Mouse (Mus musculus) heart, adult 9 months (tissue): ENCODE measurements around the gene Gabpb1.

Experiments used
- DNase-seq, 2 experiments: peaks; one replicate each; pipeline ENCODE4 v3.0.0; 2022; ENCODE audit warnings: low spot score in 2 of 2

The Gabpb1 gene

GRCm38 (mm10) chr2:126596347-126597072, 79.6 kb downstream of the Gabpb1 start:
- DNase-seq, result no peak

DNA sequence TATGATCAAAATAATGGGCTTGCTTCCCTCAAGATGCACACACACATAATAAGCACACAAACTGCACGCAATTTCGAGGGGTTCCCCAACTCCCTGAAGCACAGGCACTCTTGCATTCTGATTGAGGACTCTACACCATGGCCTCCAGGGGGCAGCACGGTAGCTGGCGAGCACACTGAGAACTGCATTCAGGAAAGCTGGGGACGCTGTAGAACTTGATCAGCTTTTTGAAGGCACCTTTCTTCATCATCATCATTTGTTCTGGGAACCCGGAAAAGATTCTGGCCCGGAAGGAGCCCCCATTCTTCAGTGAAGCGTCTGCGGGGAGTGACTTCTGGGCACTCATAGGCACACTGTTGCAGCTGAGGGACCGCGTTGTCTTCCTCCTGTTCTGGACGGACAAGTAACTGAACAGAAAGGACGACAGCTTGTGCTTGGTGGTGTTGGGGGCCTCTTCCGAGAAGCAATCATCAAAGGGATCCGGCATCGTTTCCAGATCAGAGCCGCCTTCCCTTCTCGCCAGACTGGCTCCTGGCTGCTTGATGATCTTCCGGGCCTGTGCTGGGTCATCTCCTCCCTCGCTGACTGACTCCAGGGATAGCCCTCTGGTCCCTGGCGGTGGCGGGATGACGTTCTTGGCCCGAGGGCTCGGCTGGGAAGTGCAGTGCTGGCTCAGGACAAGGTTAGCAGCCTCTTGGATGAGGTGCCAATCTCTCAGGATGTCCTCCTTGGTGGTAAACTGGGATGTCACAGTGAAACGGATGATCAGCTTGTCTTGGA, 82.1 kb downstream of the Gabpb1 start:
- DNase-seq, result peak; percentile 15 to 49

DNA sequence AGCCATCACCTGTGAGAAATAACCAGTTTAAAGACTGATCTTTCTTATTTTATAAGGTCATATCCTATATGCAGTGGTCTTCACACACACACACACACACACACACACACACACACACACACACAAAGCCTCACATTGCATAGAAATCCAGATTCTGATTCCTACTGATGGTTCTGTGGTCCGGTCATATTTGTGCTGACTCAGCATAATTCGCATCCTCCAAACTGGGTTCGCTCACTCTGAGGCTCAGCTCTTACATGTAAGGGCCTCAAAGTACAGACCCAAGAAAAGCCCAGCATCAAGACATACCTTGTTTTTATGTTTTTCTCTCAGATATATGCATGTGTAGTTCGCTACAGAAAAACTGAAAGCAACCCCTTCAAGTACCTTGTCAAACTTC, 84.8 kb downstream of the Gabpb1 start:
- no peak for DNase-seq

- no peak for DNase-seq
Measured at GRCm38 (mm10) chr2:126587468-126587867, 88.7 kb downstream of the Gabpb1 start.

DNA sequence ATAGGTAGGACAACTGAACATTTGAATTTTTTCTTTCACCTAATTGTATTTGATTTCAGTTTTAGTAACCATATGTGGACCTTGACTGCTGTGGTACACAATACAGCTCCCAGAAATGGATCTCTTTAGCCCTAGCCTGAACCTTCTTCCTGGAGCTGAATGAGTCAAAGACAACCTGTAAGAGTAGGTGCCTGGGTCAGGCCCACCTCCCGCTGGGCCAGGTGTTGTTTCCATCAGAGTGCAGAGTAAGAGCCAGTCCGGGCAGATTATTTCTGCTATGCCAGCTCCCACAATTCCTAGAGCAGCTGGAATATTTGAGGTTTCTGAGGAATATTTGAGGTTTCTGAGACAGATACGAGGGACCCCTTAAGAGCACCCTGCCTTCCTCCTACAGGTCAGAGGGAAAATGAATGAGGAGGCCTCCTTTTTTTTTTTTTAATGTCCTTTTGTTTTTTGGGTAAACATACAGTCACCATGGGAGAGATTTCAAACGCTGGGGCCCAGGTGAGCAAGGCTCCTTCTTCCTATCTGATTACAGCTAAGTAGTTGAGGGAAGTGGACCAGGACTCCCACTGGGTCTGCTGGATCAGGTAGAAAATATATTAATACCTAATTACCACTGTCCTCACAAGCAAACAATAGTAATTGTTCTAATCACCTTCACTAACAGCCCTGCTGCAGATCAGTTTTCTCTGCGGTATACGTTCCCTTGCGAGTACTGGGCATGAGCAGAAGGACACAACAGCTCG, 91.3 kb downstream of the Gabpb1 start:
- DNase-seq, result no peak

DNA sequence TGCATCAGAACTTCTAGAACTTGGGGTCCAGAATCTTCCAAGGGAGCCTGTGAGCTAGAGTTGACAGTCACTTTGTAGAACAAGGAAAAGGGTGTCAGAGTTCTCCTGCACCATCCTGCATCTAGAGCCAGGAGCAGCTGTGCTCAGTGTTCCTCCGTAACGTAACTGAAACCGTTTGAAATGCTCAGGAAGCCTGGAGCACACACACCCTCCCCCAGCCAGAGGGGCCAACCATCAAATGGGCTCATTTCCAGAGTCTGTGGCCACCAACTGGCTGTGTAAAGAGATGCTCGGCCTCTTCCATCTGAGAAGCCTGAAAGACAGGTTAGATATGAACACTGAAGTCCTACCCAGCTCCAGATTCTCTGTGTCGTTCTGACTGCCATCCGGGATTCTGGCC, 92.2 kb downstream of the Gabpb1 start:
- no peak for DNase-seq

DNA sequence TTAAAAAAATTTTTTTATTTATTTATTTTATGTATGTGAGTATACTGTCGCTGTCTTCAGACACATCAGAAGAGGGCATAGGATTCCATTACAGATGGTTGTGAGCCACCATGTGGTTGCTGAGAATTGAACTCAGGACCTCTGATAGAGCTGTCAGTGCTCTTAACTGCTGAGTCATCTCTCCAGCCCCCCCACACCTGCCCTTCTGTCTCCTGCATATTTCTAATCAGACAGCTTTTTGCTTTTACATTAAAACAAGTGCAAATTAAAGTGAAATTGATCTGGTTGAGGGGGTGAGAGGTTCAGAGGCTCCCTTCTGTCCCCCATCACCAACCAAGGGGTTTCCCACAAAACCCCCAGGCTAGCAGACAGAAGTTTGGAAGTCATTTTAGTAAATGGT, 96.9 kb downstream of the Gabpb1 start:
- DNase-seq, result no peak
